Mouse (Mus musculus): Measurements from ENCODE around the gene Krtap3-1.
"Not testable (repeated sequence)": the region's sequence is repeated elsewhere in the genome, so short reads cannot be mapped to it uniquely, and the experiment has no call there.

Krtap3-1 gene

GRCm38 (mm10) chr11:99566530-99566929, at the start of gene Krtap3-1:
Gene Krtap3-1 (minus strand): TSS chr11:99566630.
- DNase-seq (ENCODE audit: low read depth, low spot score), result no peak

GRCm38 (mm10) chr11:99614796-99615363, 48.5 kb upstream of the Krtap3-1 start, which contains the start of gene Krtap2-4:
Gene Krtap2-4 (minus strand): TSS chr11:99614846.
- no peak for DNase-seq (ENCODE audit: low read depth, low spot score)

- DNase-seq (ENCODE audit: low read depth, low spot score), result not testable (repeated sequence)
Observed at GRCm38 (mm10) chr11:99610089-99610488, 43.7 kb upstream of the Krtap3-1 start, which contains the start of gene Gm11937. Gene Gm11937 (minus strand): TSS chr11:99610189.

- DNase-seq (ENCODE audit: low read depth, low spot score), result no peak
Observed at GRCm38 (mm10) chr11:99609126-99609525, 42.7 kb upstream of the Krtap3-1 start.

GRCm38 (mm10) chr11:99603208-99603607, 36.8 kb upstream of the Krtap3-1 start, which contains the start of gene Gm11938:
Gene Gm11938 (minus strand): TSS chr11:99603308.
- DNase-seq (ENCODE audit: low read depth, low spot score), result not testable (repeated sequence)

GRCm38 (mm10) chr11:99597742-99598141, 31.3 kb upstream of the Krtap3-1 start, which contains the start of gene Krtap9-3:
Gene Krtap9-3 (minus strand): TSS chr11:99598105.
- DNase-seq (ENCODE audit: low read depth, low spot score), result not testable (repeated sequence)

- no peak for DNase-seq (ENCODE audit: low read depth, low spot score)
Observed at GRCm38 (mm10) chr11:99590981-99591380, 24.6 kb upstream of the Krtap3-1 start, which contains the start of gene Krtap1-3. Gene Krtap1-3 (minus strand): TSS chr11:99591339.

GRCm38 (mm10) chr11:99585096-99585495, 18.7 kb upstream of the Krtap3-1 start:
- DNase-seq (ENCODE audit: low read depth, low spot score), result no peak

- no peak for DNase-seq (ENCODE audit: low read depth, low spot score)
Observed at GRCm38 (mm10) chr11:99583245-99583704, 16.8 kb upstream of the Krtap3-1 start, which contains the start of gene Krtap1-4. Gene Krtap1-4 (minus strand): TSS chr11:99583654.

- no peak for DNase-seq (ENCODE audit: low read depth, low spot score)
Observed at GRCm38 (mm10) chr11:99581564-99581963, 15.1 kb upstream of the Krtap3-1 start.

GRCm38 (mm10) chr11:99581051-99581450, 14.6 kb upstream of the Krtap3-1 start:
- DNase-seq (ENCODE audit: low read depth, low spot score), result no peak

GRCm38 (mm10) chr11:99580636-99581035, 14.2 kb upstream of the Krtap3-1 start, which contains the start of gene Krtap1-5:
Gene Krtap1-5 (minus strand): TSS chr11:99581016.
- DNase-seq (ENCODE audit: low read depth, low spot score), result no peak

- DNase-seq (ENCODE audit: low read depth, low spot score), result peak; percentile 76
Observed at GRCm38 (mm10) chr11:99574106-99574505, 7.7 kb upstream of the Krtap3-1 start.

- no peak for DNase-seq (ENCODE audit: low read depth, low spot score)
Observed at GRCm38 (mm10) chr11:99573164-99573563, 6.7 kb upstream of the Krtap3-1 start.

- DNase-seq (ENCODE audit: low read depth, low spot score), result no peak
Observed at GRCm38 (mm10) chr11:99562580-99562979, 3.9 kb downstream of the Krtap3-1 start.

GRCm38 (mm10) chr11:99559366-99559765, 7.1 kb downstream of the Krtap3-1 start, which contains the start of gene Gm11939:
Gene Gm11939 (minus strand): TSS chr11:99559466.
- DNase-seq (ENCODE audit: low read depth, low spot score), result no peak

GRCm38 (mm10) chr11:99557976-99558745, 8.3 kb downstream of the Krtap3-1 start:
- no peak for DNase-seq (ENCODE audit: low read depth, low spot score)

GRCm38 (mm10) chr11:99556753-99557152, 9.7 kb downstream of the Krtap3-1 start, which contains the start of gene Krtap3-2:
Gene Krtap3-2 (minus strand): TSS chr11:99556853.
- DNase-seq (ENCODE audit: low read depth, low spot score), result no peak

GRCm38 (mm10) chr11:99556195-99556594, 10.2 kb downstream of the Krtap3-1 start:
- DNase-seq (ENCODE audit: low read depth, low spot score), result no peak

- DNase-seq (ENCODE audit: low read depth, low spot score), result no peak
Observed at GRCm38 (mm10) chr11:99550765-99551164, 15.7 kb downstream of the Krtap3-1 start, which contains the start of gene Krtap3-3. Gene Krtap3-3 (minus strand): TSS chr11:99550865.

GRCm38 (mm10) chr11:99547892-99548291, 18.5 kb downstream of the Krtap3-1 start:
- DNase-seq (ENCODE audit: low read depth, low spot score), result no peak

GRCm38 (mm10) chr11:99539721-99540120, 26.7 kb downstream of the Krtap3-1 start:
- no peak for DNase-seq (ENCODE audit: low read depth, low spot score)
